8 mouse cellular contexts compared by ENCODE assay signal in genomic region chr16:92697227-92697736, GRCm38 (mm10).
DNase-seq lines count a peak whose midpoint lies in the region; ATAC-seq and TF ChIP-seq lines count a peak whose summit lies in the region.

No protein-coding gene starts in this region.

- H3K79me2 ChIP-seq in C2C12 (ENCODE audit: control insufficient read depth, insufficient read depth): peaks cover 69% of the 10 kb centered on the region

- ATAC-seq in activated CD4-positive, CD25-positive, alpha-beta regulatory T cell, adult 4 months: peak; percentile 60
- peak; percentile 90 for ATAC-seq in embryonic facial prominence, embryonic 12.5 days (ENCODE audit: insufficient number of reproducible peaks, insufficient read depth, low FRiP score, low TSS enrichment)
- peak; percentile 92 for ATAC-seq in lung, postnatal 0 days

- TF ChIP-seq CTCF in C2C12 (IDR thresholded peaks at IDR 0.05; ENCODE audit: control insufficient read depth, insufficient read depth, insufficient read length): no peak
- TF ChIP-seq CTCF in lung, postnatal 0 days (IDR thresholded peaks at IDR 0.05): no peak
- TF ChIP-seq CTCF in olfactory bulb, adult 2 months (IDR thresholded peaks at IDR 0.05; ENCODE audit: insufficient read depth, low read depth, low read length): no peak

- peaks cover 8% of the 10 kb centered on the region; the same call in 1 of the 2 replicates for H3K4me1 ChIP-seq in embryonic facial prominence, embryonic 12.5 days
- peaks cover 4% of the 10 kb centered on the region; the same call in 1 of the 2 replicates for H3K4me1 ChIP-seq in lung, postnatal 0 days (ENCODE audit: insufficient read depth, low read depth, low read length)
- H3K4me1 ChIP-seq in olfactory bulb, adult 2 months (ENCODE audit: control insufficient read depth, insufficient read depth, low read length): peaks cover 20% of the 10 kb centered on the region

- under 1% methylated on average over 53 of the region's 53 CpGs for WGBS in embryonic facial prominence, embryonic 12.5 days
- WGBS in lung, postnatal 0 days: 1% methylated on average over 51 of the region's 53 CpGs
- WGBS in olfactory bulb, adult 2 months: 3% methylated on average over 53 of the region's 53 CpGs

- DNase-seq in heart, adult 9 months (ENCODE audit: low spot score in 2 of 2): peak; percentile 85 to 88
- DNase-seq in kidney, adult 8-10 months: peak; percentile 78 to 80
- DNase-seq in lung, postnatal 0 days (ENCODE audit: low spot score): peak; percentile 98
- DNase-seq in thymus, postnatal 36 days: peak; percentile 74 to 81

- peaks cover 49% of the 10 kb centered on the region for H3K79me3 ChIP-seq in C2C12 (ENCODE audit: low read depth)

- 0 out of 2 replicates have a peak, but pooled peaks have one; percentile 18 for TF ChIP-seq POLR2A in olfactory bulb, adult 2 months (IDR thresholded peaks at IDR 0.05; ENCODE audit: insufficient read depth, low read depth, low read length)

- H3K27me3 ChIP-seq in C2C12 (ENCODE audit: control insufficient read depth, insufficient read depth, insufficient read length): no peaks in the 10 kb centered on the region
- peaks cover 29% of the 10 kb centered on the region for H3K27me3 ChIP-seq in embryonic facial prominence, embryonic 12.5 days
- H3K27me3 ChIP-seq in lung, postnatal 0 days (replicated peaks; ENCODE audit: insufficient read depth, low read length): no peaks in the 10 kb centered on the region; the same call in 1 of the 2 replicates

- H3K9ac ChIP-seq in embryonic facial prominence, embryonic 12.5 days: peak overlapping the region; percentile 67
- H3K9ac ChIP-seq in lung, postnatal 0 days (replicated peaks; ENCODE audit: low read depth): peak overlapping the region; percentile 60

- TF ChIP-seq EP300 in lung, postnatal 0 days (IDR thresholded peaks at IDR 0.05): no peak

- peak overlapping the region; percentile 74 for H3K27ac ChIP-seq in embryonic facial prominence, embryonic 12.5 days
- peak overlapping the region; percentile 88 for H3K27ac ChIP-seq in lung, postnatal 0 days (ENCODE audit: low read length)
- H3K27ac ChIP-seq in olfactory bulb, adult 2 months (ENCODE audit: insufficient read depth, low read depth, low read length): no peak overlapping the region

- H3K4me2 ChIP-seq in embryonic facial prominence, embryonic 12.5 days (replicated peaks): peak overlapping the region; percentile 98
- H3K4me2 ChIP-seq in lung, postnatal 0 days (replicated peaks; ENCODE audit: low read depth, low read length): peak overlapping the region; percentile 99

- peak overlapping the region; percentile 80 for H3K4me3 ChIP-seq in C2C12 (ENCODE audit: insufficient read depth, poor library complexity, severe bottlenecking)
- H3K4me3 ChIP-seq in embryonic facial prominence, embryonic 12.5 days: peak overlapping the region; percentile 59
- H3K4me3 ChIP-seq in lung, postnatal 0 days (ENCODE audit: low read depth, low read length): peak overlapping the region; percentile 59
- peak overlapping the region; percentile 35 for H3K4me3 ChIP-seq in olfactory bulb, adult 2 months (ENCODE audit: insufficient read depth, low read depth, low read length)

- peaks cover 7% of the 10 kb centered on the region for H3K36me3 ChIP-seq in C2C12 (ENCODE audit: control insufficient read depth, insufficient read depth)
- no peaks in the 10 kb centered on the region for H3K36me3 ChIP-seq in embryonic facial prominence, embryonic 12.5 days
- H3K36me3 ChIP-seq in lung, postnatal 0 days (ENCODE audit: insufficient read depth, low read length): no peaks in the 10 kb centered on the region

- no peaks in the 10 kb centered on the region for H3K9me3 ChIP-seq in embryonic facial prominence, embryonic 12.5 days
- H3K9me3 ChIP-seq in lung, postnatal 0 days (ENCODE audit: low read length): no peaks in the 10 kb centered on the region

- peak overlapping the region; percentile 62 for H3ac ChIP-seq in C2C12 (ENCODE audit: control insufficient read depth, insufficient read length, low read depth)

TF ChIP-seq in C2C12, 6 proteins besides CTCF, POLR2A, EP300 and RAD21:
- TF ChIP-seq FOSL1 (IDR thresholded peaks at IDR 0.05; ENCODE audit: insufficient read depth, low read length, poor library complexity, severe bottlenecking): no peak
- TF ChIP-seq USF1 (IDR thresholded peaks at IDR 0.05; ENCODE audit: low read depth): no peak
- TF ChIP-seq MYOD1 (IDR thresholded peaks at IDR 0.05; ENCODE audit: control insufficient read depth, insufficient read length, low read depth): no peak
- TF ChIP-seq CEBPB (IDR thresholded peaks at IDR 0.05; ENCODE audit: low read depth): no peak
- TF ChIP-seq MYOG (IDR thresholded peaks at IDR 0.05; ENCODE audit: control insufficient read depth, extremely low read depth, insufficient read length): no peak
- no peak for TF ChIP-seq MAX (IDR thresholded peaks at IDR 0.05)
